Mouse (Mus musculus) retina, adult 2 months (tissue): ENCODE results near the gene Golga5.
"Not testable (repeated sequence)": the region's sequence is repeated elsewhere in the genome, so short reads cannot be mapped to it uniquely, and the experiment has no call there.

Experiments
- DNase-seq: peaks from one replicate; pipeline ENCODE4 v3.0.0-alpha.2; 2012; ENCODE audit warnings: low read depth, low spot score

Gene Golga5

GRCm38 (mm10) chr12:102445436-102445835, 23.5 kb upstream of the Golga5 start:
- no peak for DNase-seq

GRCm38 (mm10) chr12:102450437-102450836, 18.5 kb upstream of the Golga5 start:
- no peak for DNase-seq

- no peak for DNase-seq
Measured at GRCm38 (mm10) chr12:102451126-102451851, 17.6 kb upstream of the Golga5 start.

DNA sequence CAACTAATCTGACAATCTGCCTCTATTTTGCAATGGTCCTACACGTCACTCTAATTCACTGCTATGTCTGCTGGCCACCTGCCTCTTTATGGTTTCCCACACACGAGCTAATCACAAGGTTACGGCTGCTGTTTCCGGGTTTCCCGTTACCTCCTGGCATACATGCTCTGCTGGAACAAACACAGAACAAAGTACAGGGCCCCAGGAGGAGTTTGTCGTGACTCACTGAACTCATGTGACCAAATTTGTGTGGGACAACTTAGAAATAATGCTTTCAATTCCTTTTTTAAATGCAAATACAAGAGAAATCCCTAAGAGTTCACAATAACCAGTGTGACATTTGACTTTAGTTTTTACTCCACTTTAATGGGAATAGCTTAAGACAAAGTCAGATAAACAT, 15.4 kb upstream of the Golga5 start:
- no peak for DNase-seq

- DNase-seq, result no peak
Measured at GRCm38 (mm10) chr12:102456467-102457193, 12.3 kb upstream of the Golga5 start.

- no peak for DNase-seq
Measured at GRCm38 (mm10) chr12:102460014-102460413, 8.9 kb upstream of the Golga5 start.

GRCm38 (mm10) chr12:102461177-102461576, 7.8 kb upstream of the Golga5 start:
- DNase-seq, result no peak

DNA sequence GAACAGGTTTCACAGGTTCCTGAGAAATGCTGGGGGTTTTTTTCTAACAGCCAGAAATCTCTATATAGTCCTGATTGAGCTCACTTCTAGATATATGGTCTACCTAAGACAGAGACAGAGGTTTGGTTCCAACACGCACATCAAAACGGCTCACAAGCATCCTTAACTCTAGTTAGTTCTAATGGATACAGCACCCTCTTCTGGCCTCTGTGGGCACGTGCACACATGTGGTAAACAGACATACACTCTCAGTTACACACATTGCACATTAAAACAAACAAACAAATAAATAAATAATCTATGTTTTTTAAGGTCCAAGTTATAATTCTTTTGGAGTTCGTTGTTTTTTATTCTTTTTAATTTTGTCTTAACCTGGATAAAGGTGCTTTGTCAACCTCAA, 4.3 kb upstream of the Golga5 start:
- no peak for DNase-seq

GRCm38 (mm10) chr12:102468136-102468535, 799 bp upstream of the Golga5 start:
- DNase-seq, result no peak

DNA sequence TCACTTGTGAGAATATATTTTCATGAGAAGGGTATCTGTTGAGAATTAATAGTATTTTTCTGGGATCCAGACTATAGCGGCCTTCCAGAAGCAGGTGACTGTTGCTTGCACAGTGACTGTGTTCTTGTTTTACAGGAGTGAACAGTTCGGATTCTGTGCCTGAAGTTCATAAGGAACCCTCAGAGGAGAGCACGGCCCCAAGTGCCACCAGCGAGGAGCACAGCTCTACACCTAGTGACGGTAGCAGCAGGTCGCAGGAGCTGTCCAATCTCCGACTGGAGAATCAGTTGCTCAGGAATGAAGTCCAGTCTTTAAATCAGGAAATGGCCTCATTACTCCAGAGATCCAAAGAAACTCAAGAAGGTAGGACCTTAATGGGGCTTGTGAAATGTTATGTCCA, 5.5 kb downstream of the Golga5 start:
- DNase-seq, result no peak

DNA sequence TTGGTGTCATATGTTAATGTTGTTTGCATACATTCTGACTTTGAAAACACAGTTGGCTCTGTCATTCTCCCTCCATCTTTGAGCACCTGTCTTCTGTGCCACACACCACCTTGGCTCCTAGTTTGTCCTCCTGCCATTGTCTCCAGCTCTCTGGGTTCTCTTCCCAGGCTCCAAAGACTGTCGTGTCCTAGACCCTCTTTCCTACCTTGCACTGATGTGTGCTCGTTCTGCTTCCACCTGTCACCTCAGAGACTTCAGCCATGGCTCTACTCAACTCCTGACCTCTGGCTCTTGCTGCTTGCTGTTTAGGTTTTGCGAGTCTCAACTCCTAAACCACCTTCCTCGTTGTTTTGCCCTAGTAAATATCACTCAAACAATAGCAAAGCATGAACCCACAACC, 11.5 kb downstream of the Golga5 start:
- no peak for DNase-seq

DNA sequence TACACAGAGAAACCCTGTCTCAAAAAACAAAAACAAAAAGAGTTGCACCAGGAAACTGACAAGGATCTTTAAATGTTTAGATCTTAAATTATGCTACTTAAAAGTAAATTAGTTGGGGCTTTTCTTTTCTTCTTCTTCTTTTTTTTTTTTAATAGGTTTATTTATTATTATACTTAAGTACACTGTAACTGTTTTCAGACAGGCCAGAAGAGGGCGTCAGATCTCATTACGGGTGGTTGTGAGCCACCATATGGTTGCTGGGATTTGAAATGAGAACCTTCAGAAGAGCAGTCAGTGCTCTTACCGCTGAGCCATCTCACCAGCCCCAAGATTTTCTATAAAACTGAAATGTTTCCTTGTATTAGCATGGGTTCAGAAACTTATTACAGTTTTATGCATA, 16.0 kb downstream of the Golga5 start:
- no peak for DNase-seq

- DNase-seq, result no peak
Measured at GRCm38 (mm10) chr12:102491911-102492310, 23.0 kb downstream of the Golga5 start.

GRCm38 (mm10) chr12:102495754-102496153, 26.8 kb downstream of the Golga5 start:
- not testable (repeated sequence) for DNase-seq

DNA sequence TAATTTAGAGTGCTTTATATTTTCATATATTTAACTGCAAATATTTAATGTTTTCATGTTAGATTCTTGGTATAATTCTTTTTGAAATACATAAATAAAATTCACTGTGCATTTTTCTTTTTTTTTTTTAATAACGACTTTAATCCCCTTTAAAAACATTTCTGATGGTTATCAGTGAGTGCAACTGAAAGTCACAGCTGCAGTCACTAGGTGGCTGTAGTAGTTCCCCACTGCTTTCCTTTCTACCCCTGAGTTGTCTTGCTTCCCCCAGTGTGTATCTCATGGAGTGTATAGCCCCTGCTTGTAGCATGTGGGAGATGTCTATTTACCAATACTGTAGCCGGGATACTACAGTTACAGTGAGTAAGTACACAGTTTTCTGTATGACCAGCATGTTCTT, 29.0 kb downstream of the Golga5 start:
- DNase-seq, result no peak

DNA sequence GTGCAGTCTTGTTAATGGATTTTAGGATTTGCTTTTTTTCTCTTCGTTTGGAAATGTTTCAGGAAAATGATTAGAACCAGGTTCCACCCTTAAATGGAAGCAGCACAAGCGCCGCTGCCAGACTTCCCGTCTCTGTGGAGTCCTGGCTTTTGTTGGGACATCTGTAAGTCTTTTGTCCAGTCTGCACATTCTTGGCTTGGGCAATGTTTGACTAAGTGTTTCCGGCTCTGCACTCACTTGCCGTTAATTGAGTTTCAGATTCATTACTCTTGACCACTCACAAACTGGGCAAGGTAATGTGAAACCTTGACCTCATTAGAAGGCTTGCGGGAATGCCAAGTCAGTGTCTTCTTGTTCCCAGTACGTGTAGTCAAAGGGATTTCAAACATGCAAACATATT, 29.8 kb downstream of the Golga5 start:
- DNase-seq, result no peak

DNA sequence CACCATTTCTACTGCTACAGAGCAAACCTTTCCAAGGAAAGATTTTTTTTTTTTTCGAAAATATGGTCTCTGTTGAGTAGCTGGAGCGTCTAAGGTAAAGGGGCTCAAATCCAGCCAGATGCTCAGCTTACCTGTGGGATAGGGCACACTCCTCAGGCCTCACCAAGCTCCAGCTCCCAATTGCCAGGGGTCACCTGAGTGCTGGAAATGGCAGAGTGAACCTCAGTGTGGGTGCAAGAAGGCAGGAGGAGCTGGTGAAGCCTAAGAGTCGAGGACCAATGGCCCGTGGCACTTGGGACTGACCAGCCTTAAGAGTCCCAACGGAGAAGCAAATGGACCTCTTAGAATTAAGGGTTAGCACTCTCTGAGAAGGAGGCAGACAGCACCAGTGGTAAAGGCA, 30.3 kb downstream of the Golga5 start:
- DNase-seq, result no peak

GRCm38 (mm10) chr12:102499723-102500122, 30.8 kb downstream of the Golga5 start:
- no peak for DNase-seq

- DNase-seq, result no peak
Measured at GRCm38 (mm10) chr12:102501038-102501437, 32.1 kb downstream of the Golga5 start.

DNA sequence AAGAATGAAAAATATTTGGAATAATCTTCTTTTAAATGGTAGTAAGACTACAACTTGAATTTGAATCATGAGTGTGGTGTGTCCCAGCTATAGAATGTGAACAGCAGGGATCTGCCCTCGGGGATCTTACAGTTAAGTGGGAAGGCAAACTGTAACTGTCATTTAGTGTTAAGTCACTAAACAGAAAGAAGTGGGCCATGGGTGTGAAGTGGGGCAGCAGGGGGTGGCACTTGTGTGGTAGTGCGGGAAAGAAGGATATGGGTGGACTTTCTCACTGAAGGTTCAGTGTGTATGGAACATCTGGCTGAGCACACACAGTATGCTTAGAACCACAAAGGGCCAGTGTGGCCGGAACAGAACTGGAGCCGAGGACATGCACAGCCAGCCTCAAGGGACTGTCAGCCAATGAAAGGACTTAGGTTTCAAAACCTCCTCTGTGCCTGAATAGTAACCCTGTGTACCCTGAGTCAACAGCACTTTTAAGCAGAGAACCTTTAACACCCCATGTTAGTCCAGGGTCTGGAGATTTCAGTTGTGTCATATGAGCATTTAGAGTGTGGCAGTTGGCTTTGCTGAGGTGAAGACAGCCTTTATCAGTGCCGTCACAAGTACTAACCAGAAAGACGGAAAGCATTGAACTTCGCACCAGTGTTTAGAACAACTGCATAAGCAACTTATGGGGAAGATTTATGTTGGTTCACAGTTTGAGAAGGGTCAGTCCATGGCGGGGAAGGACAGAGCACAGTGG, 33.1 kb downstream of the Golga5 start:
- no peak for DNase-seq

DNA sequence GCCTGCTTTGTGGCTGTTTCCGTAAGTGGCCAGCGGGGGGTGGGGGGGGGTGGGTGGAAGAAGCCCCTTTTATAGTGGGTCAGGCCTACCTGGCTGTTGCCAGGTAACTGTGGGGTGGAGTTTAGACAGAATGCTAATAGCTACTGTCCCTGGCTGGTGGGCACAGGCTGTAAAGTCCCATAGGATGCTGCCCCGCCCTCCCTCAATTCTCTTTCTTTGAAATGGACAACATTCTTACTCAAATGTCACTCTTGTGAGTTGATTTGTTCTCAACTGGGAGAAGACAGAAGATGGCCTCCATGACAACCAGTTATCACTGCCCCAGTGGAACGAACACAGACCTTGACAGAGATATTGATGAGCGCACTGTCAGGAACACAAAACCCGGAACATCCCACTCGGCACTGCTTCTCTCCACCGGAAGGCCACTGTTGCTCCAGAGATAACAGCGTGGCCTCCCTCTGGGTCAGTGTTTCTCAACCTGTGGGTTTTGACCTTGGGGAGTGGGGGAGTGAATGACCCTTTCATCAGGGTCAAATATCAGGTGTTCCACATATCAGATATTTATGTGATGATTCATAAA, 36.3 kb downstream of the Golga5 start:
- no peak for DNase-seq

- DNase-seq, result no peak
Measured at GRCm38 (mm10) chr12:102505949-102506348, 37.0 kb downstream of the Golga5 start.
